Mouse (Mus musculus) urinary bladder, postnatal 4 days (tissue): Measurements from ENCODE around the gene Trmt2a.

Source experiments
- DNase-seq, 2 experiments: peaks; one replicate each; pipeline ENCODE4 v3.0.0; 2021 to 2022; ENCODE audit warnings: low spot score in 2 of 2

Trmt2a gene

DNA sequence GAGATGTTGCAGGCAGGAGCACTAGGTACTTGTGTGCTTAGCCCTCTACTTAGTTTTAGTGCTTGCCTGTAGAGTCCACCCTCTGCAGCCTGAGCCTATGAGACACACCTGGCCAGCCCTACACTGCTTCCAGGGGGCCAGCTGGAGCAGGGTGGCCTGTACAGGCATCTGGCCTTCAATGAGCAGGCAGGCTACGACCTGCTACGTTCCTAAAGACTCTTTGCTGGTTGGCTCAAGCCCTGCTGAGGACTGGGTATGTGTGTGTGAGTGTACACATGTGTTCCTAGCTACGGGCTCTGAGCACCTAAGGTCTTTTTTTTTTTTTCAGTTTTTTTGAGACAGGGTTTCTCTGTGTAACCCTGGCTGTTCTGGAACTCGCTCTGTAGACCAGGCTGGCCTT lies 17.0 kb upstream of the Trmt2a start:
- no peak for DNase-seq

DNA sequence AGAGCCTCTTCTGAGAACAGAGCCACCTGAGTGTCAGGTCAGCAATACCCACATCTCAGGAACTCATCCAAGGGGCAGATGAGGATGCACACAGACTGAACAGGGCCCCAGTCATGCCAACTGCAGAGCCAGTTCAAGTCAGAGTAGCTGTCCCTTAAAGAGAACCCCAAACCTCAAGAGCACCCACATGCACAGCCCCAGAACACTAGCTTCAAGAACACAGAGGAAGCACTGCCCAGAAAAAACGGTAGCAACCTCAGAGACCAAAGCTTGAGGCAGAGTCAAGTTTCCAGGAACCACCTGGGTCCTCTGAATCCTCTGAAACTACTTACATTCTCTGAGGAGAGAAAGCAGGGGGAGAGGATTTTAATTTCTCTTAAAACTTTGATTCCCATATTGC lies 15.0 kb upstream of the Trmt2a start:
- DNase-seq: no peak

DNA sequence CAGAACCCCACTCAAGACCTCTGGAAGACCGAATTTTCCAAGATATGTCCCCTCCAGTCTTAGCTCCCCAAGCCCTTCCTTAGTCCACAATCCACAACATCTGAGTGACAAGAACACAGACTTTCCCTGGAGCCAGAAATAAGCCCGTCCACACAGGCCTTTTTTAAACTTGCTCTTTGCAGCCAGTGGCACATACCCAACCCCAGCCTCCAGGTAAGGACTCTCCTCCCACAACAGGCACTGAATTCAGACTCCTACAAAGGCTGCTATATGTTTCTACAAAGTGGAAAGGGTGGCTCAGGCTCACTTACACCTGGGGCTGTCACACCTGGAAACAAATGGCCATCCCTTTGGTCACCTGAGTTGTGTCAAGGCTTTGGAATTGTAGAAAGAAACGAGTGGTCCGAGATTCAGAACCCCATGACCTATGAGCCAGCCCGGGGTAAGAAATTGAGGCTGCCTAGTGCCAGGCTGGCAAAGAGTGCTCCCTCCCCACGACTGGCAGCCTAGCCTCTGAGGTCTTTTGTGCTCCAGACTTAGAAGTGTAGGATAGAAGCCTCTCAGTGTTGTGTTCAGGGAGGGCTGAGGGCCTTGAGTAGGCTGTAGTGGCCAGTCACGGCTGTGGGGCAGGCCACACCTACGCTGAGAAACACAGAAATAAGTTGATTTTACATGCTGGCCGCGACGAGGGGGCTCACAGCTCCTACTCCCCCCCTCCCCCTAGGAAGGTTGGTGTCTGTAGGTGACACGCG lies 14.4 kb upstream of the Trmt2a start:
- no peak for DNase-seq

DNA sequence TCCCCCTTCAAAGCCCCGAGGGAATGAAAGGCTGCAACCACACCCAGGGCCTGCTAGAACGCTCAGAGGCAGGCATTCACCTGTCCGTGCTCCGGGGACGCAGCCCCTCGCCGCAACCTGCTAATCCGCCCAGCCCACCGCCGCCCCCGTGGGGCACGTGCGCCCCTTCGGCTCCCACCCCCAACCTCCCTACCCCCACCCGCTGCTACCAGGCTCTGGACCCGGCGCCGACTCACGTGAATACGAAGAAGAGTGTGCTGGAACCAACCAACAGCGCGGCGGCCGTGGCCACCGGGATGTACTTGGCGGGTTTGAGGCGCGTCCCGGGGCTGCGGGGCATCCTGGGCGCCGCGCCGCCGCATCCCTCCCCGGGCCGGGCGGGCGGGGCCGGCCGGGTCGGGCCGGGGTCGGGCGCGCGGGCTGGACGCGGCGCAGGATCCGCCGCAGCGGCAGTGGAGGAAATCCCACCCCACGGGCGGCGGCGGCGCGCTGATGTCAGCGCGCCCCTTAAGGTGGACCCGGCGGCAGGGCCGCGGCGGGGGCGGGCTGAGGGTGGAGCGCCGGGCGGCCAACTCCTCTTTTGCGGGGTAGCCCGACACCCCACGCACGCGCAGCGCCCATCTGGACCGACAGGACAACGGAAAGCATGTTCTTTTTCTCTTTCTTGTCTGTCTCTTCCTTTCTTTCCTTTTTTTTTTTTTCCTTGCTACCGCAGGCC lies 13.6 kb upstream of the Trmt2a start, which contains the start of gene Zdhhc8:
TSS of gene Zdhhc8 (minus strand) at position 466 of the 718 bp plus-strand sequence.
- DNase-seq: peak; percentile 76 to 78

DNA sequence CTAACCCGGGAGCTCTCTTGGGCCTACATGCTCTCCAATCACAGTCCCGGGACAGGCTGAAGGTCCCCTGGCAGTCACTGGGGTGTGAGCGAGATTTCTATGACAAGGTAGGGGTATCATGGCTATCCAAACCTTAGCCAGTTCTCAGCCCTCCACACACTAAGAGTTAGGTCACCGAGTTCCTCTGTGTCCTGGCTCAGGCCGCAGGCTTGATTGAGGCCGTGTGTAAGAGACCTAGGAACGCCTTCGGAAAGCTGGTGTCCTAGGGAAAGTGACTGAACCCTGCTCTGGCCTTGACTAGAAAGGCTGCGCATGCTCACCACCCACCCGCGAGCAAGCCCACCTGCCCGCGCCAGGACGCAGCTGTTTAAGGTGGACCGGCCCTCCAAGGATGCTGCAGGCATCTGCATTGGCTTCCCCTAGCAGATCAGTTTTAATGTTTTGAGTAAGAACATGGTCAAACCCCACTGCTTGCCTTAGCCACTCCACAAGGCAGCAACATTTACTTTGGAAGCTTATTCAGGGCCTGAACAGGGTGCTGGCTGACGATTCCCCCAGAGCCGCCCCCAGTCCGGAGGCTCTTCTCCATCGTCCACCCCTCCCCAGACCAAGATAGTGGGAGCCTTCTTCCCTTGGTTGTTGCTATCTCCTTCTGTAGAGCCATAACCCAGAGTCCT lies 13.0 kb upstream of the Trmt2a start:
- peak in 1 of 2 experiments; percentile 65 for DNase-seq

DNA sequence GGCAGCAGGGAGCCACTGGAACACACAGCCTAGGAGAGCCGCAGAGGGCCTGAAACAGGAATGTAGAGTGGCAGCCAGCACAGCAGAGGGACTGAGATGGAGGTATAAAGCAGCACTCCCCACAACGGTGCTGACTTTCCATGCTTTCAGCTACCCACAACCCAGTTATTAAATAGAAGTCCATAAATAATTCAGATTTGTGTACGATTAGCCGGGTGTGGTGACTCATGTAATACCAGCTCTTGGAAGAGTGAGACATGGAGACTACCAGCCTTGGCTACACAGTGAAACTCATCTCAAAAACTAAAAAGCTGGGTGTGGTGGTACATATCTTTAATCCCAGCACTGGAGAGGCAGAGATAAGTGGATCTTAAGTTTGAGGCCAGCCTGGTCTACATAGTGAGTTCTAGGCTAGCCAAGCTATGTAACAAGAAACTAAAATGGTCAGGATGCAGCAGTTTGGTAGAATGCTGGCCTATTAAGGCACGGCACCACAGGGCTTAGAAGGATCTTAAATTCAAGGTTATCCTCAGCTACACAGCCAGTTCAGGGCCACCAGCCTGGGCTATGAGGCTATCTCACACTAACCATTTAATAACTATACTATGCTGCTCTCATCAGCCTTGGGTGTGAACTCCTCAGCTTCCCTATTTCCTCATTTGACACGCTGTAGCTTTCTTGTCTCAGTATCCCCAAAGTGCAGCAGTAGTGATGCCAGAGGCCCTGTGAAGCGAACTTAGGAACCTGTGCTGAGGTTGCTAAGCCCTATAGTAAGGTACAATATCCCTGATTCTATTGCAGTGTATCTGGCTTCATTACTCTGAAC lies 11.6 kb upstream of the Trmt2a start:
- DNase-seq: no peak

DNA sequence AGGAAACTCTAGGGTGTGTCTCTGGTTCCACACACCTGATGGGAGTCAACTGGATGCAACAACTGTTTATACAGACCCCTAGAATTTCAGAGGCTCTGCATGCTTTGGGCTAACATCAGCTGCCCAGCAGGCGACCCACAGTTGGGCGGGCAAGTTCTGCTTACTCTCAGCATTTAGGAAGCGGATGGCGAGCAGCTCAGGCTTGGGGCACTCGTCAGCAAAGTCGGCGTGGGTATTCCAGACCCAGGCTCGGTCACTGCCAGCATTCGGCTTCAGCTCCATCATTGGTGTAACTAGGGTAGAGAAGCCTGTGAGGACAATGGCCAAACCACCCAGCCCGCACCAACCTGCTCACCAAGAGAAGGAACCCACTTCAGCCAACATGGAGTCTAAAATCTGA lies 6.9 kb upstream of the Trmt2a start:
- DNase-seq: no peak

DNA sequence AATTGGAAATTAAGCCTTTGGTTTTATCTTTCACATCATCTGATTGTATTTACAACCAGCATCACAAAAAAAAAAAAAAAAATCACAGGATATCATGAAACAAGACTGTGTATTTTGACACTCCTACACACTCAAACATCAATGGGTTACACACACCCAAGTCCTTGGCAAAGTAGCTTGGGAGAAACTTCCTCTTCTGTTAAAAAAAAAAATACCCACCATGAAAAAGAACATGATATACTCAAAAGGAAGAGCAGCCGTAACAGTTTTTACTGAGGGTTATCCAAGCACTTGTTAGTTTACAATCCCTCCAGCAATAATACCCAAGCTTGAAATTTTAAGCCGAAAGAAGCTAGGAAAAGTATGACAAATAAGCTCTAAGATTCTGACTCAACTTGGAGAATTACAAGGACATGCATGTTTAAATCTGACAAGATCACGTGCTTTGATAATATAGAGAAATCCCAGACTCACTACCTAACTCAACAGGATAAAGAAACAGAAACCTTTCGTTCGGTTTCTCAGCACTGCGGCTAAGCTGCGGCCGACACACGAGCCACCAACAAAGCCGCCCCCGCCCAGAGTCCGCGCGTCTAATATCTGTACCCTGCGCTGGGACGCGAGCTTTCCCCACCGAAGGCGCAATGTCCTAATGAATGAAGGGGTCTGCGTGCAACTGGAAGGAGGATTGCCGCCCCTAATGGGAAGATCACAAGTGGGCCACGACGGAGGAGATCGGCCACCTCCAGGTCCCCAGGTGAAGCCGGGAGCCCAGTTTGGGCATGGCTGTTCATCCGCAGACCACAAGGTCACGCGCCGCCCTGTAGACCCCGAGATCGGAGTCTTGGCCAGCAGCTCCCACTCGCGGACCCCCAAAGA lies 719 bp upstream of the Trmt2a start:
- DNase-seq: no peak

DNA sequence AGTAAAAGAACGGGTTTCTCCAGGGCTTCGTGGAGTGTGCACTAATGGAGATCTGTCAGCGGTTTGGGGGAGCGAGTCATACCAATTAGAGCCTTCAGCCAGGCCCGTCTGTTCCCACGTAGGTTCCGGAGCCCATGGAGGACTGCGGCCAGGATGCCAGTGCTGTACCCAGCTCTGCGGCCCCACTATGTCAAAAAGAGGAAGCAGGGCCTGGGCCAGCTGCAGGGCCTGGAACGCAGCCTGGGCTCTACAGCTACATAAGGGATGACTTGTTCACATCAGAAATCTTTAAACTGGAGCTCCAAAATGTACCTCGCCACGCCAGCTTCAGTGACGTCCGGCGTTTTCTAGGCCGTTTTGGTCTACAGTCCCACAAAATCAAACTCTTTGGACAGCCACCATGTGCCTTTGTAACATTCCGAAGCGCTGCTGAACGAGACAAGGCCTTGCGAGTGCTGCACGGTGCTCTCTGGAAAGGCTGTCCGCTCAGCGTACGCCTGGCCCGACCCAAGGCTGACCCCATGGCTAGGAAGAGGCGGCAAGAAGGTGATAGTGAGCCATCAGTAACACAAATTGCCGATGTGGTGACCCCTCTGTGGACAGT lies 987 bp downstream of the Trmt2a start:
- DNase-seq: peak in 1 of 2 experiments; percentile 45

DNA sequence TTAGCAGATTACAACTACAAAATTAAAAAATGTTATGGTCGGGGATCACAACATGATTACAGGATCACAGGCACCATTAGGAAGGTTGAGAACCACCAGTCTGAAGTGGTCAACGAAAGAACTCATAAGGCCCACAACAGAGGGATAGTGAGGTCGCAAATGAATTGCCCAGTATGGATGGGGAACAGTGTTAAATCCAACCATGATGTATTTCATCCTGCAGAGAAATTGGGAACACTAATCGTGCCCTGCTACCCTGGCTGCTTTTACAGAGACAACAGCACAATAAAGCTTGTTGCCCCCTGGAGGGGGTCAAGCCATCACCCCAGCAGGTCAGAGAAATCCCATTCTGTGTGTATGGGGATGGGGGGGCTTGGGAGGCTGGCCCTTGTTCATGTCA lies 1.8 kb downstream of the Trmt2a start:
- no peak for DNase-seq

DNA sequence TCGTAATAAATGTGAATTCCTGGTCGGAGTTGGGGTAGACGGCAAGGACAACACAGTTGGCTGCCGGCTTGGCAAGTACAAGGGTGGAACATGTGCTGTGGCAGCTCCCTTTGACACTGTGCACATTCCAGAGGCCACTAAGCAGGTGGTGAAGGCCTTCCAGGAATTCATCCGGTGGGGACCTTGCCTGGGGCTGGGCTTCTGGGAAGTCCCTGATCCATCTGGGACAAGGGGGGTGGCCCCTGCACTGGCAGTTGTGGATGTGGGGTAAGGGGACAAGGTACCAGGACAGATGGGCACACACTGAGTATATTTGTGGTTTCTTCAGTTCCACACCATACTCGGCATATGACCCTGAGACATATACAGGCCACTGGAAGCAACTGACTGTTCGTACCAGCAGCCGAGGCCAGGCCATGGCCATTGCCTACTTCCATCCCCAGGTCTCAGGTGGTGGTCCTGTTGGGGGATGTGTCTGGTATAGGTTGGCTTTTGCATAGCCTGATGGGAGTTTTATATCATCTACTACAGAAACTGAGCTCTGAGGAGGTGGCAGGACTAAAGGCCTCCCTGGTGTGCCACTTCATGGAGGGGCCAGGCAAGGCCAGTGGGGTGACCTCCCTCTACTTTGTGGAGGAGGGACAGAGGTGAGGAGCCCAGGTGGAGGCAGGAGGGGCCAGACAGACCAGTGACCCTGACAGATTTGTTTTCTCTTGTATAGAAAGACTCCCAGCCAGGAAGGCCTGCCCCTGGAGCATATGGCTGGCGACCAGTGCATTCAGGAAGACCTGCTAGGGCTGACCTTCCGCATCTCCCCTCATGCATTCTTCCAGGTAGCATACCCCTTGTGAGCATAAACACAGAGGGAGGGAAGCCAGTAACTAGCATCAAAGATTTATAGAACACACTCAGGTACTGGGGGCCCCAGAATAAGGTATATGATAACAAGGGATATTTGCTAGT lies 2.6 kb downstream of the Trmt2a start:
- no peak for DNase-seq

DNA sequence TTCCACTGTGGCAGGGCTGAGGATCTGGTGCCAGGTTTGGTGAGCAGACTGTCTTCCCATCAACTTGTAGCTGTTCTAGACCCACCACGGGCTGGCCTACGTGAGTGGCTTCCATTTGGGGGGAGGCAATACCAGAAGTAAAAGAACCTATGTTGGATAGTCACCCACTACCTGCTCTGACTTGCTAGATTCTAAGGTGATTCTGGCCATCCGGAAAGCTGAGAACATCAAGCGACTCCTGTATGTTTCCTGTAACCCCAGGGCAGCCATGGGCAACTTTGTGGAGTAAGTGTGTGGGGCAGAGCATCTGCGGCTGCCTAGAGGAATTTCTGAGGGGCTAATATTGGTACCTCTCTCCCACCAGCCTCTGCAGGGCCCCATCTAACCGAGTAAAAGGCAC lies 4.3 kb downstream of the Trmt2a start:
- DNase-seq: no peak

DNA sequence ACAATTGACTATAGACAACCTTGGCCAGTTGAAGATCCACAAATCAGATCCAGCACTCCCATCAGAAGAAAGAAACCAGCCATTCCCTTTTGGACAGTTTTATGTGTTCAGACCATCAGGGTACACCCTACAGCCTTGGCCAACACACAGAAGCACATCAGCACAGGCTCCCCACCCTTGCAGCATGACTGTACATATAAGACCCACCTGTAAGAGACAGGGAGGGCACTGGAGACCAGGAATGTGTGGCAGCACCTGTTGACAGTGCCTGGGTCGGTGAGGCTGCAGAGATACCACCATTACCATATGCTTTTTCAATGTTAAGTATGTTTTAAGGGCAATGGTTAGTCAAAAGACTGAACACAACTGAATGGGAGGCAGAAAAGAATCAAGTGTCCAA lies 5.4 kb downstream of the Trmt2a start:
- DNase-seq: no peak

DNA sequence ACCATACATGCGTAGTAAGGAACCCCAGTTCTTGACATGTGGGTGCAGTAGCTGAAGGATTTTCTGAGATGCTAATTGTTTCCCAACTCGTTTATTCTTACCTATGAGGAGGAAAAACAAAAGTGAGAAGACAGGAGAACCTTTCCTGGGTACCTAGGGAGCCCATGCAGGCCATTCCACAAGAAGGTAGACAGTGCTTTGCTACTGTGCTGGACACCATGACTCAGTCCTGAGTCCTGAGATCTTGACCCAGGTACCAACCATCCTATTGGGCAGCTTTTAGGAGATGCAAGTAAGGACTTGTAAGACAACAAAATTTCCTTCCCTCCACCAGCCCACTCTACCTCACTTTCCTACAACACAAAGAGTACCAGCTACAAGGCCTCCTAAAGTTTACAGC lies 9.7 kb downstream of the Trmt2a start, which contains the start of gene Gm49776:
TSS of gene Gm49776 (minus strand) at position 101 of the 400 bp plus-strand sequence.
- no peak for DNase-seq

DNA sequence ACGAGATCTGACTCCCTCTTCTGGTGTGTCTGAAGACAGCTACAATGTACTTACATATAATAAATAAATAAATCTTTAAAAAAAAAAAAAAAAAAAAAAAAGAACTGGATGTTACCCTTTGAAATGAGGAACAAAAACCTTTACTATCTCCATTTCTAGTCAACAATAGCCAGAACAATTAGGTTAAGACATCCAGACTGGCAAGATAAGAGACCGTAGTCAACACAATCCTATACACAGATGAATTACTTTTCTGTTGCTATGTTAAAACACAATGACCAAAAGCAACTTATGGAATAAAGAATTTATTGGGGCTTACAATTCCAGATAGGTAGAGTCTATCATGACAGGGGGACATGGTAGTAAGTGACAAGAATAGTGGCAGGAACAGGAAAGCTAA lies 16.5 kb downstream of the Trmt2a start:
- no peak for DNase-seq

DNA sequence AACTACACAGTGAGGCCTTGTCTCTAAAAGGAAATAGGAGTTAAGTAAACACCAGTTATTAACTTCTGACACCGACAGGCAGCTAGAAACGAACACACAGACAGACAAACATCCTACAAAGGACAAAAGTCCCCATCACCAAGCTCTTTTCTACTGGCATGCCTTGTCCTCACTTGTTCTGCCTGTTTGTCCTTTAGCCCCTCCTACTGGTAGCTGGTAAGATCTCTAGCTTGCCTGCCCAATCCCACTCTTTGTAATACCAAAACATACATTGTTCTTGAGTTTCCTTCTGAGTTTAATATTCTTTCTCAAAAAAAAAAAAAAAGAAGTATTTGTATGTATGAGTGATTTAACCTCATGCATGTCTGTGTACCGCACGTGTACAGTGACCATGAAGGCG lies 19.7 kb downstream of the Trmt2a start:
- no peak for DNase-seq

DNA sequence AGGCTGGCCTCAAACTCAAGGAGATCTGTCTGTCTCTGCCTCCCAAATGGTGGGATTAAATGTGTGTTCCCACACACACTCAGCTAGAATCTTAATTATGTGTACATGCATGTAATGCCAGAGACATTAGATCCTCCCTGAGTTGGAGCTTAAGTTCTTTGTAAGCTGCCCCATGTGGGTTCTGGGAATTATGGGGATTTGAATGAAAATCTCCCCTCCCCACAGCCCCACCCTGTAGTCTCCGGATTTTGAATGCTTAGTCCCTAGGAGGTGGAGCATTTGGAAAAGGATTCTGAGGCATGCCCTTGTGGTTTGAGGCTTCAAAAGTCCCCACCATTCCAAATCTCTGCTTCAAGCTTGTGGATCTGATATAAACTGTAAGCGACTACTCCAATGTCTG lies 26.7 kb downstream of the Trmt2a start:
- no peak for DNase-seq

DNA sequence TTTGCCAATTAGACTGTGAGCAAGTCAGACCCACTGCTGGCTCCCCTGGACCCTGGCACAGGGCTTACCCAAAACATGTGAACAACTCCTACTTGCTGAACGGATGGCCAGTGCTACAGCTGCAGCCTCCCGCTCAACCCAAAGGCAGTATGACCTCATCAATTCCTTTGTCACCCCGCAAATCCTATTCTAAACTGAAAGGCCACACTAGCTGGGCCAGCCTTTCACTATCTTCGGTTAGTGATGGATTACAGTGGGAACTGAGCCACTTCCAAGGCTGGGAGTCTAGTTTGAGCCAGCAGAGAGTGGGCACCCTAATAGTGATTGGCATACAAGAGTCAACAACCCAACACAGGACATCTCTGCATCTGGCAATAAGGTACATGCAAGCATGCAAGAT lies 39.7 kb downstream of the Trmt2a start:
- DNase-seq: no peak

DNA sequence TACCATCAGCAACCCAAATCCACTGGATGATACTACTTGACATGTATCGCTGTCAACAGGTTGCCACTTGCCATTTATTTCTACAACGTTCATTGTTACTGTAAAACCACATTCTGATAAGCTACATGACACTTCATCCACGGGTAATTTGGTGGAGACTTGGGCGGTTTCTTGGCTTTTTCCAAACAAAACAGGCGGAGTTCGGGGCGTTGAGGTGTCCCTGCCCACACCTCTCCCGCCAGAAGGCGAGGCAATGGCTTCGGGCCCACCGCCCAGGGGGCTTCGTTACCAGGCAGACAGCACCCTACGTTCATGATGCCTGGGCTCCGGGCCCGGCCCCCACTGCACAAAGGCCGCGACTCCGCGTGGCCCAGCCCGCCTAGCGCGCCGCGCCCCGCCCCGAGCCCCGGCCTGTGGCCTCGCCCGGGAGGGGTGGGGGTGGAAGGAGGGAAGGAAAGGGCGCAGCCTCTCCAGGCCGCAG lies 40.1 kb downstream of the Trmt2a start:
- DNase-seq: peak in 1 of 2 experiments; percentile 79
